In genomic region chr12:73054576-73055185, GRCm38 (mm10) we compare ENCODE assay signal across 10 mouse cellular contexts. TPM values are rescaled to one million over a fixed set of nuclear protein-coding genes. Genes with fewer than 3 reads are reported as not detected.
DNase-seq lines count a peak whose midpoint lies in the region; ATAC-seq and TF ChIP-seq lines count a peak whose summit lies in the region.
"Had no signal": no experiment of that assay in that cellular context is flagged by ENCODE, and none has a peak within 500 bp of the region (broad histone marks: within the 10 kb centered on the region; RNA-seq: fewer than 3 reads in every experiment).

No protein-coding gene starts in this region.

- peaks cover 67% of the 10 kb centered on the region for H3K27me3 ChIP-seq in heart, embryonic 15.5 days
- H3K27me3 ChIP-seq in midbrain, embryonic 11.5 days (ENCODE audit: control insufficient read depth, insufficient read depth, low read length), result peaks cover 68% of the 10 kb centered on the region
- peaks cover 86% of the 10 kb centered on the region for H3K27me3 ChIP-seq in midbrain, embryonic 10.5 days (ENCODE audit: low read depth, poor library complexity, severe bottlenecking)
- H3K27me3 ChIP-seq in limb, embryonic 10.5 days (ENCODE audit: low read depth, poor library complexity, severe bottlenecking), result peaks cover 40% of the 10 kb centered on the region
- H3K27me3 ChIP-seq in stomach, postnatal 0 days (ENCODE audit: control insufficient read depth, insufficient read depth, low read length), result peaks cover 19% of the 10 kb centered on the region; the same call in 1 of the 2 replicates
- peaks cover 64% of the 10 kb centered on the region for H3K27me3 ChIP-seq in kidney, embryonic 14.5 days (ENCODE audit: control insufficient read depth, insufficient read depth, low read length)

- H3K4me3 ChIP-seq in heart, embryonic 15.5 days, result peak overlapping the region; percentile 72
- no peak overlapping the region; the same call in 1 of the 2 replicates for H3K4me3 ChIP-seq in midbrain, embryonic 11.5 days (ENCODE audit: low read depth, low read length)
- H3K4me3 ChIP-seq in midbrain, embryonic 10.5 days, result no peak overlapping the region
- peak overlapping the region; percentile 60 for H3K4me3 ChIP-seq in limb, embryonic 10.5 days
- peak overlapping the region; percentile 53; the same call in 1 of the 2 replicates for H3K4me3 ChIP-seq in stomach, postnatal 0 days (ENCODE audit: low read depth, low read length)
- H3K4me3 ChIP-seq in kidney, embryonic 14.5 days (ENCODE audit: low read length), result no peak overlapping the region; the same call in 1 of the 2 replicates

- H3K4me1 ChIP-seq in heart, embryonic 15.5 days (replicated peaks), result peaks cover 15% of the 10 kb centered on the region
- peaks cover 10% of the 10 kb centered on the region for H3K4me1 ChIP-seq in midbrain, embryonic 11.5 days (ENCODE audit: control insufficient read depth, insufficient read depth, low read length)
- peaks cover 36% of the 10 kb centered on the region for H3K4me1 ChIP-seq in midbrain, embryonic 10.5 days
- H3K4me1 ChIP-seq in limb, embryonic 10.5 days, result peaks cover 77% of the 10 kb centered on the region
- H3K4me1 ChIP-seq in stomach, postnatal 0 days (replicated peaks; ENCODE audit: control insufficient read depth, insufficient read depth), result peaks cover 2% of the 10 kb centered on the region; the same call in 1 of the 2 replicates
- H3K4me1 ChIP-seq in kidney, embryonic 14.5 days (ENCODE audit: control insufficient read depth, insufficient read depth, low read length), result no peaks in the 10 kb centered on the region

- TF ChIP-seq CTCF in stomach, postnatal 0 days (IDR thresholded peaks at IDR 0.05; ENCODE audit: low read depth), result no peak

- no peak overlapping the region for H3K9ac ChIP-seq in heart, embryonic 15.5 days
- no peak overlapping the region for H3K9ac ChIP-seq in midbrain, embryonic 11.5 days (ENCODE audit: low read length)
- H3K9ac ChIP-seq in stomach, postnatal 0 days (ENCODE audit: low read length), result no peak overlapping the region
- no peak overlapping the region for H3K9ac ChIP-seq in kidney, embryonic 14.5 days (ENCODE audit: low read depth, low read length)

- ATAC-seq in heart, embryonic 15.5 days (replicated peaks; ENCODE audit: insufficient number of reproducible peaks, insufficient read depth, low FRiP score, low read depth), result no peak
- ATAC-seq in midbrain, embryonic 11.5 days (ENCODE audit: low FRiP score), result no peak
- ATAC-seq in stomach, postnatal 0 days (ENCODE audit: low FRiP score, low TSS enrichment), result no peak
- no peak for ATAC-seq in kidney, embryonic 14.5 days (ENCODE audit: low FRiP score, low TSS enrichment)

- no peaks in the 10 kb centered on the region for H3K9me3 ChIP-seq in heart, embryonic 15.5 days (replicated peaks)
- H3K9me3 ChIP-seq in midbrain, embryonic 11.5 days (ENCODE audit: control insufficient read depth, low read length), result no peaks in the 10 kb centered on the region
- no peaks in the 10 kb centered on the region for H3K9me3 ChIP-seq in midbrain, embryonic 10.5 days (replicated peaks)
- no peaks in the 10 kb centered on the region for H3K9me3 ChIP-seq in limb, embryonic 10.5 days (replicated peaks)
- H3K9me3 ChIP-seq in stomach, postnatal 0 days (ENCODE audit: control insufficient read depth, low read length), result no peaks in the 10 kb centered on the region
- no peaks in the 10 kb centered on the region for H3K9me3 ChIP-seq in kidney, embryonic 14.5 days (ENCODE audit: control insufficient read depth, low read length)

- no peak overlapping the region for H3K27ac ChIP-seq in heart, embryonic 15.5 days
- no peak overlapping the region for H3K27ac ChIP-seq in midbrain, embryonic 11.5 days (ENCODE audit: low read depth, low read length)
- no peak overlapping the region for H3K27ac ChIP-seq in midbrain, embryonic 10.5 days (replicated peaks)
- H3K27ac ChIP-seq in limb, embryonic 10.5 days, result peak overlapping the region; percentile 89
- no peak overlapping the region for H3K27ac ChIP-seq in stomach, postnatal 0 days (replicated peaks)
- no peak overlapping the region for H3K27ac ChIP-seq in kidney, embryonic 14.5 days (ENCODE audit: low read depth, low read length)

- H3K4me2 ChIP-seq in heart, embryonic 15.5 days, result peak overlapping the region; percentile 96
- H3K4me2 ChIP-seq in midbrain, embryonic 11.5 days, result no peak overlapping the region; the same call in 1 of the 2 replicates
- H3K4me2 ChIP-seq in stomach, postnatal 0 days (replicated peaks; ENCODE audit: low read depth), result no peak overlapping the region
- no peak overlapping the region; the same call in 1 of the 2 replicates for H3K4me2 ChIP-seq in kidney, embryonic 14.5 days (replicated peaks; ENCODE audit: low read depth, low read length)

- DNase-seq in heart, postnatal 4 days, result no peak
- DNase-seq in midbrain, embryonic 11.5 days (ENCODE audit: low spot score, missing footprints), result peak; percentile 91
- DNase-seq in midbrain, embryonic 10.5 days (ENCODE audit: low spot score), result no peak
- no peak for DNase-seq in limb, embryonic 10.5 days (ENCODE audit: low spot score)
- no peak for DNase-seq in stomach, postnatal 0 days (ENCODE audit: low spot score)
- DNase-seq in right cerebral cortex, postnatal 36 days (ENCODE audit: low spot score in 2 of 2), result no peak
- DNase-seq: thymus, postnatal 25 days had no signal

- WGBS in heart, embryonic 15.5 days, result 34% methylated on average over 15 of the region's 15 CpGs
- 8% methylated on average over 15 of the region's 15 CpGs for WGBS in midbrain, embryonic 11.5 days
- 9% methylated on average over 15 of the region's 15 CpGs for WGBS in midbrain, embryonic 10.5 days
- 9% methylated on average over 15 of the region's 15 CpGs for WGBS in limb, embryonic 10.5 days
- 24% methylated on average over 15 of the region's 15 CpGs for WGBS in stomach, postnatal 0 days
- 17% methylated on average over 15 of the region's 15 CpGs for WGBS in kidney, embryonic 14.5 days

- H3K36me3 ChIP-seq in heart, embryonic 15.5 days, result no peaks in the 10 kb centered on the region
- no peaks in the 10 kb centered on the region for H3K36me3 ChIP-seq in midbrain, embryonic 11.5 days (ENCODE audit: control insufficient read depth, insufficient read depth, low read length)
- no peaks in the 10 kb centered on the region for H3K36me3 ChIP-seq in midbrain, embryonic 10.5 days
- no peaks in the 10 kb centered on the region for H3K36me3 ChIP-seq in limb, embryonic 10.5 days
- H3K36me3 ChIP-seq in stomach, postnatal 0 days (ENCODE audit: control insufficient read depth, insufficient read depth, low read length), result no peaks in the 10 kb centered on the region
- H3K36me3 ChIP-seq in kidney, embryonic 14.5 days (ENCODE audit: control insufficient read depth, insufficient read depth, low read length), result no peaks in the 10 kb centered on the region

- no peak for TF ChIP-seq EP300 in stomach, postnatal 0 days (optimal IDR thresholded peaks at IDR 0.05)

RNA-seq across cellular contexts. Expression of gene Six1, which starts 1.0 kb away (rescaled TPM):
- 0.62 and 3.7 TPM in 2 replicates for polyA plus RNA-seq in heart, embryonic 15.5 days (2015; fragmentation: Nextera tagmentation; extraction: Ambion mirVana)
- under 1 TPM; 0.19 to 0.54 TPM for total RNA-seq in heart, postnatal 4 days (2021)
- 10.4 and 12.1 TPM in 2 replicates for polyA plus RNA-seq in midbrain, embryonic 11.5 days (2014; fragmentation: Nextera tagmentation; extraction: Ambion mirVana)
- polyA plus RNA-seq in midbrain, embryonic 10.5 days (2016; fragmentation: Nextera tagmentation; extraction: Ambion mirVana), result 8.3 and 8.5 TPM in 2 replicates
- polyA plus RNA-seq in limb, embryonic 10.5 days (2016; fragmentation: Nextera tagmentation; extraction: Ambion mirVana), result 18.0 and 32.6 TPM in 2 replicates
- polyA plus RNA-seq in stomach, postnatal 0 days (2015; fragmentation: Nextera tagmentation; extraction: Ambion mirVana), result 0.02 and 0.10 TPM in 2 replicates
- polyA plus RNA-seq in kidney, embryonic 14.5 days (2014; fragmentation: Nextera tagmentation; extraction: Ambion mirVana), result 0.12 and 0.16 TPM in 2 replicates
- polyA plus RNA-seq: activated CD4-positive, CD25-positive, alpha-beta regulatory T cell, adult 4 months had no signal

RNA-seq across cellular contexts. Expression of gene Six4, which starts 58.6 kb away (rescaled TPM):
- 0.82 and 1.5 TPM in 2 replicates for polyA plus RNA-seq in heart, embryonic 15.5 days (2015; fragmentation: Nextera tagmentation; extraction: Ambion mirVana)
- total RNA-seq in heart, postnatal 4 days (2021), result 1 to 10 TPM; 2.3 TPM
- 2.9 and 3.0 TPM in 2 replicates for polyA plus RNA-seq in midbrain, embryonic 11.5 days (2014; fragmentation: Nextera tagmentation; extraction: Ambion mirVana)
- 3.1 and 3.9 TPM in 2 replicates for polyA plus RNA-seq in midbrain, embryonic 10.5 days (2016; fragmentation: Nextera tagmentation; extraction: Ambion mirVana)
- 17.2 and 20.8 TPM in 2 replicates for polyA plus RNA-seq in limb, embryonic 10.5 days (2016; fragmentation: Nextera tagmentation; extraction: Ambion mirVana)
- 0.13 and 0.17 TPM in 2 replicates for polyA plus RNA-seq in stomach, postnatal 0 days (2015; fragmentation: Nextera tagmentation; extraction: Ambion mirVana)
- 4.5 and 7.5 TPM in 2 replicates for polyA plus RNA-seq in kidney, embryonic 14.5 days (2014; fragmentation: Nextera tagmentation; extraction: Ambion mirVana)

Comparison
In these comparisons a context has a peak if more than half of its experiments do, and no peak if none do; other contexts are left out.
1. H3K4me3 ChIP-seq: peak in heart, embryonic 15.5 days (single experiment), limb, embryonic 10.5 days (single experiment) and stomach, postnatal 0 days (single experiment); none in midbrain, embryonic 11.5 days (single experiment), midbrain, embryonic 10.5 days (single experiment) and kidney, embryonic 14.5 days (single experiment).